33 mouse cellular contexts compared by ENCODE assay signal in the genomic region with DNA sequence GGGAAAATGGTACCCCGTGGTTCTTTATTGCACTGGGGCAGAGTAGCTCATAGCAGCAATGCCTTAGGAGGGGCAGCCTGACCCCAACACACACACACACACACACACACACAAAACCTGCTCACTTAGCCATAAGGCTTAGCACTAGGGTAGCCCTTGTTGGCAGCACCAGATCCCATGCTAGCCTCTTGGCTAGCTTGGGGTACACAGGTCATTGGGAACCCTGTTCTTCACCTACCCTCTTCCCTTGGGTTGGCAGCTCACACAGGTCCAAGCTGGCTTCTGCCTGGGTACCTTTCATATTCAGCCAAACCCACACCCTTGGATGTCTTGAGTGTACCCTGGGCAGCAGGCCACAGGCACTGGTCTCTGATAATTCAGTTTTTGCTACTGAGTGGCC. TPM values are rescaled to one million over a fixed set of nuclear protein-coding genes. Genes with fewer than 3 reads are reported as not detected.
"Had no signal": no experiment of that assay in that cellular context is flagged by ENCODE, and none has a peak within 500 bp of the region (broad histone marks: within the 10 kb centered on the region; RNA-seq: fewer than 3 reads in every experiment).

No protein-coding gene starts in this region.

- DNase-seq: gastrocnemius, adult 2 months; gastrocnemius, postnatal 10 days; gastrocnemius, postnatal 25 days; heart, adult 18-20 months; heart, postnatal 10 days; heart, postnatal 4 days; kidney, adult 18-20 months; kidney, adult 8-10 months; kidney, postnatal 10 days; kidney, postnatal 25 days; kidney, postnatal 4 days; liver; liver, embryonic 13.5 days; liver, postnatal 0 days had no signal

- H3K27me3 ChIP-seq: heart, embryonic 12.5 days; hindbrain, embryonic 12.5 days; limb, embryonic 12.5 days; liver, embryonic 13.5 days; liver, embryonic 15.5 days had no signal

- H3K4me3 ChIP-seq: gastrocnemius, adult 2 months; heart, embryonic 10.5 days; heart, embryonic 12.5 days; hindbrain, embryonic 10.5 days; hindbrain, embryonic 12.5 days; layer of hippocampus, adult 2 months; left cerebral cortex, adult 2 months; limb, embryonic 10.5 days; limb, embryonic 12.5 days; liver, embryonic 13.5 days; liver, embryonic 15.5 days had no signal

- H3K27ac ChIP-seq: gastrocnemius, adult 2 months; heart, embryonic 10.5 days; hindbrain, embryonic 10.5 days; hindbrain, embryonic 12.5 days; hindbrain, embryonic 14.5 days; layer of hippocampus, adult 2 months; left cerebral cortex, adult 2 months; limb, embryonic 10.5 days; limb, embryonic 12.5 days; liver, embryonic 13.5 days; liver, embryonic 15.5 days had no signal

RNA-seq across cellular contexts. Expression of a gene that starts 11.3 kb away (rescaled TPM):
- polyA plus RNA-seq: heart, embryonic 10.5 days; heart, embryonic 12.5 days; heart, embryonic 14.5 days; heart, embryonic 16.5 days; hindbrain, embryonic 10.5 days; hindbrain, embryonic 12.5 days; hindbrain, embryonic 14.5 days; hindbrain, embryonic 16.5 days; inflammation-experienced regulatory T-cells, adult 6 months; intestine, embryonic 16.5 days; kidney, embryonic 14.5 days; kidney, embryonic 16.5 days; limb, embryonic 10.5 days; limb, embryonic 12.5 days; limb, embryonic 14.5 days; liver, embryonic 11.5 days; liver, embryonic 13.5 days; liver, embryonic 15.5 days; liver, postnatal 0 days had no signal

RNA-seq across cellular contexts. Expression of a gene that starts 35.2 kb away (rescaled TPM):
- polyA plus RNA-seq: inflammation-experienced regulatory T-cells, adult 6 months; limb, embryonic 10.5 days; liver, embryonic 11.5 days had no signal
